Mouse (Mus musculus): ENCODE data around the gene Snx29.
A peak's percentile ranks its signal among the peaks of the same experiment; 100 is the strongest.

Snx29 gene

DNA sequence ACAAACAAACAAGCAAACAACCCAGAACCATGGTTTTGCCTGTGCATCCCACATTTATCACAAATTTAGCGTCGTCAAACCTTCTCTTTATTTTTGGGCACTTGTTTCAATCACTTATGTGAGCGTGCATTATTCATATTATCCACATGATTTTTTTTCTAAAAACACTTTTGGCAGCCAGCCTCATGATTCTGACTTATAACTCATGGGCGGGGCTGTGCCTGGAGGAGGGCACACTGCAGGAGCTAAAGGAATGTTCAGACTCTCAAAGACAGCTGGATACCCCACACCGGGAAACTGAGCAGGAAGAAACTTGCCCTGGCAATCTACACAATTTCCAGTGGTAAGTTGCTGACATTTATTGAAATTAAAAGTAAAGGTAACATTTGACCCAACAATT lies 455.5 kb downstream of the Snx29 start:
- no peak for DNase-seq (ENCODE audit: low read depth, low spot score)

DNA sequence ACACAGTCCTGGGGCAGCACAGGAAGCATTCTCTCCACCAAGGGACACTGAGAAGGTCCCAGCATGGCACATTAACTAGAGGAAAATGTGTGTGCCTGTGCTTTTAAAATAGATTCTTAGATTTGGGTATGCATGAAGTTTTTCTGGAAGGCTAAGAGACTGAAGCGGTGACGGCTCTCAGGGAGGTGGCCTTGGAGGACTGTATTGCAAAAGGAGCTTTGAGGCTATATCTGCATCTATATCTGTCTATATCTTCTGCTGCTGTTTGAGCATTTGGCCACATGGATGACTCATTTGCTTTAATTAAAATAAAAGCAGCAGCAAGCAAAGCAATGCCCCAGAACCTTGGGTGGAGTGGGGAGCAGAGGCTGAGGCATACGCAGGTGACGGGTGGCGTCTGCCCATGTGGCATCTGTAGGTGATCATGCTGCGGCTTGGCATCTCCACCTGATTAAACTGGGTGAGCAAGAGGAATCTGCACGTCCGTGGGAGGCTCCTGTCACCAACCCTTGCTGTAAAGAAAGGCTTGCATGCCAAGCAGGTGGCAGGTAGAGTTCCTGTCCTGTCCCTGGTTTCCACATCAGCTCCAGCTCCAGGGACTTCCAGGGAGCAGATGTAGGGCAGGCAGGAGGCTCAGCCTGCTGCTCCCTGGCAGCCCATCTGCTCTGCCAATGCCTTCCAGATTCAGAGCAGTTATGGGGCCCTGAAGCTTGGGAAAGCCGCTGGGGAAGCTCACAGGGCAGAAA lies 456.2 kb downstream of the Snx29 start:
- no peak for DNase-seq (ENCODE audit: low read depth, low spot score)

DNA sequence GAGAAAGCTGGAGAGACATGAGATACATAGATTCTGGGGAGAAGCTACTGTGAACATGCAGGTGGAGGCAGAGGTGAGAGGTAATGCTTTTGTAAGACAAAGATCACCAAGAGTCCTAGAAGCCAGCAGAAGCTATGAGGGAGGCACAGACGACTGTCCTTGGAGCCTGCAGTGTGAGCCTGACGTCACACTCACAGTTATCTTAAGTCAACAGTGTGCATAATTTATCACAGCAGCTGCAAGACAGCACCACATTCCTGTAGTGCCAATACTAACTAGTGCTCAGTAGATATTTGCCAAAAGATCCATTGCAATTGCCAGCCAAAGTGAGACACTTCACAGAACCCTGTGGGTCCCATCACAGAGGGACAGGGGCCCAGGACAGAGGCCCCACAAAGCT lies 459.4 kb downstream of the Snx29 start:
- DNase-seq (ENCODE audit: low read depth, low spot score): no peak

DNA sequence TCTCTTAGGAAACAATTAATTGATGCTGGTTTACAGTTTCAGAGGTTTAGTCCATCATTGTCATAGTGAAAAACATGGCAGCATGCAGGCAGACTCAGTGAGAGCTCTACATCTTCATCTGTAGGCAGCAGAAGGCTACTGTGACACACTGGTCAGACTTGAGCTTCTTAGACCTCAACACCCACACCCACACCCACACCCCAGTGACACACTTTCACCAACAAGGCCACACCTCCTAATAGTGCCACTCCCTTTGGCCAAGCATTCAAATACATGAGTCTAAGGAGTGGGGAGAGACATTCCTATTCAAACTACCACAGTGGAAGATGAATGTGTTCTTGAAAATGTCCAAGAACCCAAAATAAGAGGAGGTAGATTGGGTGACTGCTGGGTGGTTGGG lies 460.6 kb downstream of the Snx29 start:
- peak; percentile 41 for DNase-seq (ENCODE audit: low read depth, low spot score)

- DNase-seq (ENCODE audit: low read depth, low spot score): peak; percentile 60
These were observed 461.6 kb downstream of the Snx29 start for GRCm38 (mm10) chr16:11784354-11784753.

- no peak for DNase-seq (ENCODE audit: low read depth, low spot score)
These were observed 463.1 kb downstream of the Snx29 start for GRCm38 (mm10) chr16:11785806-11786205.

DNA sequence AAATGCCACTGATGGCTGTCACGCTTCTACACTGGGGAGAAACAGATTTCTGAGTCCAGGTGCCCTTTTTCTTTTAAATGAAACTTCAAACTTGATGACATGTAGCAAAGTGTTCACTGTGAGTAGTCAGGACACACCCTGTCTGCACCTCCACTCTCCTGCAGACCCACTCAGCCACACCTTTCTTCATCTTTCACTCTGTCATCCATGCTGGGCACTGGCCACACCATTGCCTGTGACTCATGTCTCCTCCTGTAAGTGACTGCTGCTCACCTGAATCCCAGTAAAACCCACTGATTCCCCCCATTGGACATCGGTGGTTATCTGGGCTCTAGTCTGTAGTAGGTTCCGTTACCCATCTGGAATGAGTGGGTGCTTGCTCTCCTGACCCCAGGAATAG lies 467.8 kb downstream of the Snx29 start:
- DNase-seq (ENCODE audit: low read depth, low spot score): no peak

- DNase-seq (ENCODE audit: low read depth, low spot score): no peak
These were observed 470.7 kb downstream of the Snx29 start for GRCm38 (mm10) chr16:11793391-11793790.

- DNase-seq (ENCODE audit: low read depth, low spot score): no peak
These were observed 471.9 kb downstream of the Snx29 start for GRCm38 (mm10) chr16:11794628-11795027.

GRCm38 (mm10) chr16:11795758-11796460 lies 473.2 kb downstream of the Snx29 start:
- DNase-seq (ENCODE audit: low read depth, low spot score): no peak

- no peak for DNase-seq (ENCODE audit: low read depth, low spot score)
These were observed 479.3 kb downstream of the Snx29 start for GRCm38 (mm10) chr16:11801960-11802539.

Data from R1 (cell line).